Mouse (Mus musculus): Measurements from ENCODE around the gene Fzd5. TPM values are rescaled to one million over a fixed set of nuclear protein-coding genes. Genes with fewer than 3 reads are reported as not detected.

The Fzd5 gene
- polyA plus RNA-seq, 1 experiment, result 7.6 TPM

DNA sequence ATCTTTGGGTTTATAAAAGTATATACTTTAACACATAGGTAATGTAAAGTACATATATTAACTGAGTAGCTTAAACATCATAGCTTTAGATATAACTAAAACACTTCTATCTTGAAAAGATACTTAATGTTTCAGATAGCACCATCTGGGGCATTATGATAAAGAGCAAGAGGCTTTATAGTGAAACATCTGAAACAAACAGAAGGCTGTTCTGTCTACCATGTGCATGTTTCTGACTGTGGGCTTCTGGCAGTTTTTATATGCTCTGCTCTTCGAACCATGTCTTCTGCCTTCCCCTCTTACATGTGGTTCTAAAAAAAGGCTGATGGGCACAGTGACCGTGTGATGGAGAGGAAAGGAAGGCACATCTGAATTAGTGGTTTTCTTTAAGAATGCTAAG lies 30.9 kb downstream of the Fzd5 start:
- no peak overlapping the region for H3K27ac ChIP-seq (ENCODE audit: insufficient read depth, low read length)
- H3K4me3 ChIP-seq (ENCODE audit: extremely low read depth, insufficient read depth, insufficient read length), result no peak overlapping the region
- TF ChIP-seq CTCF (IDR thresholded peaks at IDR 0.05; ENCODE audit: extremely low read depth, insufficient read depth, insufficient read length, insufficient replicate concordance) (no peak), POLR2A (IDR thresholded peaks at IDR 0.05; ENCODE audit: low read depth, low read length) (no peak)
- no peaks in the 10 kb centered on the region for H3K27me3 ChIP-seq (ENCODE audit: control insufficient read depth, insufficient read depth, low read length)
- no peaks in the 10 kb centered on the region for H3K36me3 ChIP-seq (ENCODE audit: control insufficient read depth, insufficient read depth, low read length)
- no peaks in the 10 kb centered on the region for H3K4me1 ChIP-seq (ENCODE audit: control insufficient read depth, insufficient read depth, insufficient read length)
- no peak for DNase-seq (ENCODE audit: low read depth in 1 of 2, low spot score in 2 of 2)
- 58% methylated on average over 2 of the region's 2 CpGs for WGBS

DNA sequence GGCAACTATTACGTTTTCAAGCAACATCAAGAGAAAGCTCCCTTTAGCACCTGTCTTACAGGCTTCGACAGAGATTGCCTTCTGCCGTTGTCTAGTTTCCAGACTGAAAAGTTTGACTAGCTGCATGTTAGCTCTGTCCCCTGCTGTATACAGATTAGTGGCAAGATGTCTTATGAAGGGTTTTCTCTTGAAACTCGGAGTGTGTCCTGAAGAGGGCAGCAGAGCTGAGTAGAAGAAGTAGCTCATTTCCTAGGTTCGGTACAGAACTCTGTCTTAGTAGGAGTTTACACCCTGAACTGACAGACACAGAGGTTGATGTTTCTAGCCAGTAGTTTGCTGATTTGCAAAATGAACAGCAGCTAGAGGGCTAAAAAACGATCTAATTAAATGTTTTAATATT lies 32.3 kb downstream of the Fzd5 start:
- 41% methylated on average over 6 of the region's 6 CpGs for WGBS
- DNase-seq (ENCODE audit: low read depth in 1 of 2, low spot score in 2 of 2), result peak; percentile 51 to 68
- H3K27me3 ChIP-seq (ENCODE audit: control insufficient read depth, insufficient read depth, low read length), result no peaks in the 10 kb centered on the region
- H3K4me1 ChIP-seq (ENCODE audit: control insufficient read depth, insufficient read depth, insufficient read length), result no peaks in the 10 kb centered on the region
- no peak overlapping the region for H3K4me3 ChIP-seq (ENCODE audit: extremely low read depth, insufficient read depth, insufficient read length)
- no peak overlapping the region for H3K27ac ChIP-seq (ENCODE audit: insufficient read depth, low read length)
- no peak for TF ChIP-seq POLR2A (IDR thresholded peaks at IDR 0.05; ENCODE audit: low read depth, low read length)
- TF ChIP-seq CTCF (IDR thresholded peaks at IDR 0.05; ENCODE audit: extremely low read depth, insufficient read depth, insufficient read length, insufficient replicate concordance), result peak; percentile 22; the same call in 1 of the 2 replicates
- no peaks in the 10 kb centered on the region for H3K36me3 ChIP-seq (ENCODE audit: control insufficient read depth, insufficient read depth, low read length)

- no peaks in the 10 kb centered on the region for H3K36me3 ChIP-seq (ENCODE audit: control insufficient read depth, insufficient read depth, low read length)
- no peaks in the 10 kb centered on the region for H3K27me3 ChIP-seq (ENCODE audit: control insufficient read depth, insufficient read depth, low read length)
- WGBS, result 93% methylated on average over 3 of the region's 3 CpGs
- DNase-seq (ENCODE audit: low read depth in 1 of 2, low spot score in 2 of 2), result no peak
- no peak overlapping the region for H3K4me3 ChIP-seq (ENCODE audit: extremely low read depth, insufficient read depth, insufficient read length)
- TF ChIP-seq CTCF (IDR thresholded peaks at IDR 0.05; ENCODE audit: extremely low read depth, insufficient read depth, insufficient read length, insufficient replicate concordance) (no peak), POLR2A (IDR thresholded peaks at IDR 0.05; ENCODE audit: low read depth, low read length) (no peak)
- no peak overlapping the region for H3K27ac ChIP-seq (ENCODE audit: insufficient read depth, low read length)
- no peaks in the 10 kb centered on the region for H3K4me1 ChIP-seq (ENCODE audit: control insufficient read depth, insufficient read depth, insufficient read length)
Observed at GRCm38 (mm10) chr1:64701780-64702179, 35.8 kb downstream of the Fzd5 start.

DNA sequence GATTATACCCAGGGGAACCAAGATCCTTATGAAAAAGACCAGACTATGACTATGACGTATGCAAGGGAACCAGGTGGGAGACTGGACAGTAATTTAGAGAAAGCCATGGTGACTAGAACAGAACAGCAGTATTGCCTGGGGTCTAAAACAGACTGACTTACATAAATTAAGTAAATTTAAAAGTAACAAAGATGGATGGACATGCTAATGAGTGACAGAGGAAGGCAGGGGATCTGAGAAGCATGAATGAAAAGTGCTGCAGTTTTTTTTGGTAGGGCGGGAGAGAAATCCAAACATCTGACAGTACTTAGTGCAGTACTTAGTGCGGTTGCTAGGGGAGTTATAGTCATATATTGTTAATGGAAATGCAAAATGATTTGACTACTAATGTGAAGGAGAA lies 42.4 kb downstream of the Fzd5 start:
- H3K27me3 ChIP-seq (ENCODE audit: control insufficient read depth, insufficient read depth, low read length), result 0 out of 2 replicates have a peak, but pooled peaks cover 2% of the 10 kb centered on the region
- TF ChIP-seq CTCF (IDR thresholded peaks at IDR 0.05; ENCODE audit: extremely low read depth, insufficient read depth, insufficient read length, insufficient replicate concordance), result no peak
- TF ChIP-seq POLR2A (IDR thresholded peaks at IDR 0.05; ENCODE audit: low read depth, low read length), result no peak
- H3K4me3 ChIP-seq (ENCODE audit: extremely low read depth, insufficient read depth, insufficient read length), result no peak overlapping the region
- H3K4me1 ChIP-seq (ENCODE audit: control insufficient read depth, insufficient read depth, insufficient read length), result peaks cover under 1% of the 10 kb centered on the region; the same call in 1 of the 2 replicates
- WGBS, result 95% methylated on average over 3 of the region's 3 CpGs
- no peaks in the 10 kb centered on the region for H3K36me3 ChIP-seq (ENCODE audit: control insufficient read depth, insufficient read depth, low read length)
- no peak overlapping the region for H3K27ac ChIP-seq (ENCODE audit: insufficient read depth, low read length)
- DNase-seq (ENCODE audit: low read depth in 1 of 2, low spot score in 2 of 2), result no peak

- Histone ChIP-seq H3K27me3 (ENCODE audit: control insufficient read depth, insufficient read depth, low read length) (0 out of 2 replicates have a peak, but pooled peaks cover 2% of the 10 kb centered on the region), H3K4me3 (ENCODE audit: extremely low read depth, insufficient read depth, insufficient read length) (peak overlapping the region; percentile 73), H3K36me3 (ENCODE audit: control insufficient read depth, insufficient read depth, low read length) (no peaks in the 10 kb centered on the region), H3K4me1 (ENCODE audit: control insufficient read depth, insufficient read depth, insufficient read length) (peaks cover 2% of the 10 kb centered on the region; the same call in 1 of the 2 replicates), H3K27ac (ENCODE audit: insufficient read depth, low read length) (no peak overlapping the region)
- 10% methylated on average over 9 of the region's 9 CpGs for WGBS
- no peak for TF ChIP-seq POLR2A (IDR thresholded peaks at IDR 0.05; ENCODE audit: low read depth, low read length)
- no peak for TF ChIP-seq CTCF (IDR thresholded peaks at IDR 0.05; ENCODE audit: extremely low read depth, insufficient read depth, insufficient read length, insufficient replicate concordance)
- no peak for DNase-seq (ENCODE audit: low read depth in 1 of 2, low spot score in 2 of 2)
Observed at GRCm38 (mm10) chr1:64691581-64691980, 46.0 kb downstream of the Fzd5 start.

- WGBS, result under 1% methylated on average over 51 of the region's 55 CpGs
- peak in 1 of 2 experiments; percentile 32 for DNase-seq (ENCODE audit: low read depth in 1 of 2, low spot score in 2 of 2)
Observed at GRCm38 (mm10) chr1:64691121-64691551, 46.4 kb downstream of the Fzd5 start.

More at GRCm38 (mm10) chr1:64691121-64691551, 46.4 kb downstream of the Fzd5 start:
- 0 out of 2 replicates have a peak, but pooled peaks cover 2% of the 10 kb centered on the region for H3K27me3 ChIP-seq (ENCODE audit: control insufficient read depth, insufficient read depth, low read length)
- H3K27ac ChIP-seq (ENCODE audit: insufficient read depth, low read length), result no peak overlapping the region
- TF ChIP-seq POLR2A (IDR thresholded peaks at IDR 0.05; ENCODE audit: low read depth, low read length) (no peak), CTCF (IDR thresholded peaks at IDR 0.05; ENCODE audit: extremely low read depth, insufficient read depth, insufficient read length, insufficient replicate concordance) (no peak)
- no peaks in the 10 kb centered on the region for H3K36me3 ChIP-seq (ENCODE audit: control insufficient read depth, insufficient read depth, low read length)
- H3K4me1 ChIP-seq (ENCODE audit: control insufficient read depth, insufficient read depth, insufficient read length), result peaks cover 2% of the 10 kb centered on the region; the same call in 1 of the 2 replicates
- H3K4me3 ChIP-seq (ENCODE audit: extremely low read depth, insufficient read depth, insufficient read length), result peak overlapping the region; percentile 73

Data from spleen, adult 2 months (tissue).